Mouse (Mus musculus) spleen, adult 12 weeks (tissue): Measurements from ENCODE around the gene Pcbp3.
A peak's percentile ranks its signal among the peaks of the same experiment; 100 is the strongest.
"Not testable (repeated sequence)": the region's sequence is repeated elsewhere in the genome, so short reads cannot be mapped to it uniquely, and the experiment has no call there.

Experiments
- DNase-seq: peaks from one replicate; pipeline ENCODE4 v3.0.0; 2022; ENCODE audit warnings: low spot score

Pcbp3 gene

DNA sequence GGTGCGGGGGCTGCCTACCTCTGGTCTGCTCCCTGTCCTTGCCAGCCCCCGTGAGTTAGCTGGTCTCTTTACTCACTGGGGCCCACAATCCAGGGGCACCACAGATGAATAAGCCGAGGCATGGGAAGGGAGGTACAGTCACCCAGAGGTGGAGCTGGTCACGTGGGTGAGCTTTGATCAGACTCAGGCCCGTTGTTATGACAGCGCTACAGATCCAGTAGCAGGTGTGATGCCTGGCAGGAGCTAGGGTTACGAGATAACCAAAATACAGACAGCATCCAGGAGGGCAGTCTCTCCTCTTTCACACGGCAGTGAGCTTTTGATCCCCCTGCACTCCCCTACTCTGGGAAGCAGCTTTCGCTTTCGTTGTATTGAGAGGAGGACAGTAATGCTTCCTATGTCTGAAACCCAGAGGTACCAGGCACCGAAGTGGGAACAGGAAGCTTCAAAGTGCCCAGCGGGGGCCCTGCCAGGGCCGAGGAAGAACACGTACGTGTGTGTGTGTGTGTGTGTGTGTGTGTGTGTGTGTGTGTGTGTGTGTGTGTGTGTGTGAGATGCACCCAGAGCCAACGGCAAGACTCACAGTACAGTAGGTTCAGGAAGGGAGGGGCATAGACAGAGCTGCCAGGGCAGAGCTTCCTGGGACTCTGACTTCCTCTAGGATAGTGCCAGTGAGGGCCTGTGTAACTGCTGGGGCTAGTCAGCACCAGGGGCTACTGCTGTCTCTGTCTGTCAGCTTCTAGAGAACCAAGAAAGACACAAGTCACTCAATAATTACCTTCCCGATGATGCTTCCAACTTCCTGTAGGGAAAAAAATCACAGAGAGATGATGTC is 162.7 kb downstream of the Pcbp3 start:
- no peak for DNase-seq

DNA sequence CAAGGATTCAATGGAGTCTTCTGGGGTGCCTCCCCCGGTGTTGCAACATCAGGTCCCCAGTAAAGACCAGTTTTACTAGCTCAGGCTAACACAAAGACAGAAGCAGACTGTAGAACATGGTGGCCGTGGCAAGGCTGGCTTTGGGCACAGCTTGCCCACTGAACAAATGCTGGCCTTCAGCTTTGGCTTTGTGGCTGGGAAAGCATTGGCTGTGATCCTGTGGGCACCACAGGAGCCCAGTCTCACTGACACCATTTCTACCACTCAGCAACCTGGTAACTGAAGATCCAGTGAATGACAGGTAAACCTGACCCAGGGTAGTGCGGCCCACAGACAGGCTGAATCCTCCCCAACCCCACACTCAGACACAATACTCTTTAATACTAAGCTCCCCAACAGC is 167.6 kb downstream of the Pcbp3 start:
- DNase-seq = no peak

DNA sequence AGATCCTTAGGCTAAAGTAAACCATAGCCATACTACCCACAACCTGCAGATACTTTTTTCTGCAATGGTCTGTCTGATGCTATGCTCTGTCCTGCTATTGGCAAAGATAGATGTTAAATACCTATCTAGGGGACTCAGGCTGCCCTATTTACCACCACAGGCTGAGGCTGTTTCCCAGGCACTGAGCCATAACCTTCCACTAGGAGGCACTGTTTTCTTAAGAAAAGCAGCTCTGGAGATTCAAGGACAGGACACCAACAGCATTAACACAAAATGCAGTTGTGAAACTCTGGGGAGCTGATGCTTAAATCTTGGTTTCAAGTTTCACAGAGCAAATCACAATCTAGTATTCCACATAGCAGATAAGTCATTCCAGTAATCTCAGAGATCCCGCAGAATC is 170.2 kb downstream of the Pcbp3 start:
- DNase-seq = no peak

GRCm38 (mm10) chr10:76789885-76790284 is 171.8 kb downstream of the Pcbp3 start:
- DNase-seq = no peak

- DNase-seq = no peak
Observed at GRCm38 (mm10) chr10:76785312-76785711, 176.4 kb downstream of the Pcbp3 start.

DNA sequence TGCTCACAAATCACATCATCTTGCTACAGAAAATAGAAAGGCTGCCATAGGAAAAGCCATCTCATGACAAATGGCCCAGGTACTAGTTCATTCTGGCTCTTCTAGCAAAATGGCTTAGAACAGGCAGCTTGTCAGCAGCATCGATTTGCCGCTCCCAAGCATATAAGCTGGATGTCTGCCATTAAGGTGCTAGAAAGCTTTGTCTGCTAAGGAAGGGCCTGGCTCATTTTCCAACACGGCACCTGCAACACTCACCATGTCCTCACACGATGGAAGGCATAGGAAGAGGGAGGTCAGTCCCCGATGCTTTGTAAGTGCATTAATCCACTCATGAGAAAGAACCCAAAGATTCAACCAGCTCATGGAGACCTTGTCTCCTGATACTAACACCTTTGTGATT is 182.5 kb downstream of the Pcbp3 start:
- DNase-seq = no peak

- DNase-seq = no peak
Observed at GRCm38 (mm10) chr10:76771624-76772023, 190.1 kb downstream of the Pcbp3 start.

GRCm38 (mm10) chr10:76771086-76771485 is 190.6 kb downstream of the Pcbp3 start:
- no peak for DNase-seq

DNA sequence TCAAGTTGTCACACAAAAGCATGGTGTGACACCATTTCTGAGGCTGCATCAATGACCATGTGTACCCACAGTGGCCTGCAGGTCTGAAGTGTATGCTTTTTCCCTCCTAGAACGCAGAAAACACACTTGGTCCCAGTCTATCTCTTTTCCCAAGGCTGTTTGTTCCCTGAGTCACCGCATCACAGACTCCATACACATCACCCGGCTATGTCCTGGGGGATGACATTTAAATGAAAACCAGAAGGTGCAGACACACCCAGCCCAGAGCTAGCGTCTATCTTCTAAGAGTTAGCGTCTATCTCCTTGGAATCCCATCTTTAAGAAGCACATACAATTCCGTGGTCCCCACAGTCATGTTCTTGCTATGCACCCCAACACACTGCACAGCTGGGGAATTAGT is 192.1 kb downstream of the Pcbp3 start:
- no peak for DNase-seq

- DNase-seq = no peak
Observed at GRCm38 (mm10) chr10:76766196-76766595, 195.5 kb downstream of the Pcbp3 start.

DNA sequence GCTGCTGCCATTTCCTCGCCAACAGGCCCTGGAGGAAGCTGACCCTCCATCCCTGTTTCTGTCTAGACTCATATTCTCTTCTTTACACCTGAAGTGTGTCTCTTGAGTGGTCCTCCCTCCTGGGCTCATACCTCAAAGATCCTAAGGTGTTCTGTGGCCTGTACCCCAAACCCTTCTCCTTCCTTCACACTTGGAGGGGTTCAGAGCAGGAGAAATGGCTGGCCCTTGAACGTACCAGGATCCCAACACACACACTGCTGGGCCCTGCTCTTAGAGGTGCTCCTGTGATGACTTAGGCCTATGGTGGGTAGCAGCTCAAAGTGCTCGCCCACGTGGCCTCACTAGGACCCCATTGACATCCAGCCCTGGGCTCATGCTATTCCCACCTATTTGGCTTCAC is 196.8 kb downstream of the Pcbp3 start:
- no peak for DNase-seq

GRCm38 (mm10) chr10:76763016-76763415 is 198.7 kb downstream of the Pcbp3 start:
- DNase-seq = no peak

- no peak for DNase-seq
Observed at GRCm38 (mm10) chr10:76762411-76762810, 199.3 kb downstream of the Pcbp3 start.

DNA sequence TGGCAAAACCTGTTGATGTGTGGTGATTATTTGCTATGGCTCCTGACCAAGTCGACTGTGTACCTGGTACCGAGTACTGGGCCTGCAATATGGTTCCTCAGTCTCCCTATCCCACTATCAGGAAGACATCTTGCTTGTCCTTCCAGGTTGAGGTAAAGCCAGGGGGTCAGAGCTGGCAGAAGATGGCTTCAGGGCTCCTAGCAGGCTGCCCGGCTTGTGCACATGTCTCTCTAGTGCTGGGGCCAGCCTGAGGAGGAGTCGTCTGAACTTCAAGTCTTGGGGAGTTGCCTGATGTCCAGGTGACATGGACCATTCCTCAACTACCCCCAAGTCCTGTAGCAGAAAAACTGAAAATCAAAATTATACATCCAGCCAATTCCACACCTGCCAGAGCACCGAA is 201.8 kb downstream of the Pcbp3 start:
- DNase-seq = no peak

DNA sequence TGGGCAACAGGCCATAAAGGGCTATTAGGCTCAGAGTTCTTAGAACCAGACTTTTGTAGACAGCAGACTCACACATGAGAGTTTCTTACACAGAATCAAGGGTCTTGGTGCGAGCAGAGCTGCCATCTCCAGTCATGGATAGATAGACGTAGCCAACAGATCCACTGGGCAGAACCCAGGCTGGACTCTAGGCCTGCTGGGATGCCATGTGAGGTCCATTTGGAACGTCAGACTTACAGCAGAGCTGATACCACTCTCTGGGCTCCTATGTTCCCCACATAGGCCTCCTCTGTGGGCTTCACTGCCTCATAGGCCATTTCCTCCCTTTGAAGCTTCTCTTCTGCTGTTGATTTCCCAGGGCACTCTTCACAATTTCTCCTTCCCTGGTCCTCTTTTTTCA is 208.0 kb downstream of the Pcbp3 start:
- no peak for DNase-seq

GRCm38 (mm10) chr10:76744267-76744666 is 217.4 kb downstream of the Pcbp3 start:
- DNase-seq = not testable (repeated sequence)

DNA sequence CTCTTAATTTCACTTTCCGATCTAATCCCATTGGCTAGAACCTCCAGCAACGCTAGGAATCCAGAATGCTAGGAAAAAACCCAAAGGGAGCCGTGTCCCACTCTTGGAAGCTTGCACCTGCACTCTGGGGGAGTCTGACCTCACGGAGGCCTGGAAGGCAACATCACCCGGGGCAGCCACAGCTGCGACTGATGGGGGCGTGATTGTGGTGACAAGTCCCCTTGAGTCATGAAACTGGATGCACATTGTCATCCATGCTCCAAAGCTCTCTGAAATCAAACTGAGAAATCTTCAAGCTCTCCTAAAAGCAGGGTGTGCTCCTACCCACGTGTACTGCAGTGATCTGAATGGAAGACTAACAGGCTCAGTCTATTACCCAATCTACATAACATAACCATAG is 224.9 kb downstream of the Pcbp3 start:
- DNase-seq = no peak

GRCm38 (mm10) chr10:76734979-76735378 is 226.7 kb downstream of the Pcbp3 start:
- DNase-seq = peak; percentile 21

DNA sequence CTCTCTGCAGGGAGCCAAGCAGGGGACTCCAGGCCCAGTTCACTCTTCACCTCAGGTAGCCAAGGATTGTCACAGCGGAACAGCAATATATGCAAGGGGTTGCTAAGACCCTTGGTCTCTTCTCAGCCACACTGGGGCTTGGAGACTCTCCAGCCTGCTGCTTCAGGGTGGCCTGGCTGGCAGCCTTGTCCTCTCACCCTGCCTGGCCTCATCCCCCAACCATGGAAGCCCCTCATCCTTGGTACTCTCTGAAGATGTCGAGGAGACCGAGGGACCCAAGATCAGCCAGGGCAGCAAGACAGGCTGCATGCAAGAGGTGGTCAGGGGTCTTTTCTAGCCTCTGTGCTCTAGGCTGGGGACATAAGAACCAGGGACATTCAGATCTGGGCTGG is 228.0 kb downstream of the Pcbp3 start:
- no peak for DNase-seq

GRCm38 (mm10) chr10:76732881-76733676 is 228.6 kb downstream of the Pcbp3 start:
- no peak for DNase-seq

DNA sequence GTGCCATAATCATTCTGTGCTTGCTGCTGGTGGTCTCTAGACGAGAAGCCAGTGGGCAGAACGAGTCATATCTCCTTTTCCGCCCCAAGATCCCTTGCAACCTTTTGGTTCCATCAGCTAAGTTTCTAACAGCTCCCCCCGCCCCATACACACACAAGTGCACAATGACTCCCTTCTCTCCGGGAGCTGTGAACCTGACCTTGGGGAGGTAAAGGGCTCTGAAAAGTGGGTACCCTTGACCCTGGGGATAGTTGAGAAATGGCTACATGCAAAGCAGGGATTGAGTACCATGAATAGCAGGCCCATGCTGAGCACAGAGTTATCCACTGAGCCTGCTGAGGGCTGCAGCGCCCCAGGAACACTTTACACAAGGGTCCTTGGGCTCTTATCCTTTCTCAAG is 229.3 kb downstream of the Pcbp3 start:
- DNase-seq = no peak

DNA sequence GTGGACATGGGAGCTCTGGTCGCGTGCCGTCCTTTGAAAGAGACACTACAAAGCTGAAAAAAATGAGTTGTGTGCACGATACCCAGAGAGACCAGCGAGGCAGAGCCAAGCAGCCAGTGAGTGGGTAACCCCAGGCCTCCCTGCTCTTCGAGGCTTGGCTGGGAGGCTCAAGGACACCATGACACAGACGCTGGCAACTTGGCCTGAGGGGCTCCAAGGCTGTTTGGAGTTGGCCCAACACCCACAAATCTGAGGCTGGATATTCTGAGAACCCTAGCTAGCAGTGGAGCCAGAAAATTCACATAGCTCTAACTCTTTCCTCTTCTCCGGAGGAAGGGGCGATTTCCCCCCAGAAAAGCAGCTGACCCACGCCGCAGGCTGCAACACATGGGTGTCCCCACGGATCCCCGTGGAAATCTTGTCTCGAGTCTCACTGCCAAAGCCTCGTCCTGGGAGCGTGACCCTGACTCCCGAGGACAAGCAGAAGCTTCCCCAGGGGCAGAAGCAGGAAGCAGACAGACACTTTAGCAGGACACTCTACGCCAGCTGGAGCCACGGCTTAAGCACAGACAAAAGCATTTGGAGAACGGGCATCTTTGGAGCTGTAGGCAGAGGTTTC is 230.0 kb downstream of the Pcbp3 start:
- no peak for DNase-seq
